Mouse (Mus musculus) cerebellum, adult 2 months (tissue): Measurements from ENCODE around the gene Nbea.

Source experiments
- CTCF ChIP-seq: fragments of 200-500 bp; IDR thresholded peaks from 2 replicates; pipeline ENCODE4 v1.5.1; 2011; ENCODE audit warnings: low read depth, mild to moderate bottlenecking, control low read depth, low read length, moderate library complexity, borderline replicate concordance; ENCODE audit not compliant: insufficient read depth
- POLR2A ChIP-seq: fragments of 200-500 bp; IDR thresholded peaks from 2 replicates; pipeline ENCODE4 v1.6.1; 2011; ENCODE audit warnings: low read length, control low read depth, borderline replicate concordance; ENCODE audit not compliant: insufficient read depth

DNA sequence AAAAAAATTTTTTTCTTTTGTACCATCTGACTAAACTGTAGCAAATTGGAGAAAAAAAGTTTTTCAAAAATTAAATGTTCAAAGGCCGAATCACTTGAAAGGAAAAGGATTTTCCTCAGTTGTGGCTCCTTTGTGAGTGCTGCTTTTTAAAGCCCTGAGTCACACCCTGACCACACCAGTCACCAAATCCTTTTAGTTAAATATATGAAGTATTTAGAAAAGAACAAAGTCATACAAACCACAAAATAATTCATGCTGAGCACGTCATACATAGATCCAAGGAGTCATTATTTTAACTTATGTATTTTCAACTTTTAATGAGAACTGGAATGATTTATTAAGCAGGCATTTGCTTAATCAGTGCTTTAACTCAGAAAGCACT, 295.7 kb downstream of the Nbea start:
- TF ChIP-seq CTCF (no peak), POLR2A (no peak)
